Mouse (Mus musculus) myocyte (in vitro differentiated cells): ENCODE results near the gene Pdia5. TPM values are rescaled to one million over a fixed set of nuclear protein-coding genes. Genes with fewer than 3 reads are reported as not detected.

Source experiments
- H3K27me3 ChIP-seq: one replicate; pipeline ENCODE4 v1.6.1; 2011; ENCODE audit not compliant: control insufficient read depth, insufficient read depth, insufficient read length
- H3K36me3 ChIP-seq: one replicate; pipeline ENCODE4 v1.6.1; 2011; ENCODE audit not compliant: control insufficient read depth, insufficient read depth
- H3K4me2 ChIP-seq: one replicate; pipeline ENCODE4 v1.6.1; 2011; ENCODE audit warnings: low read depth, control low read depth
- H3K4me3 ChIP-seq: one replicate; pipeline ENCODE4 v1.5.1; 2011; ENCODE audit warnings: mild to moderate bottlenecking, control low read depth, moderate library complexity
- H3K79me2 ChIP-seq: one replicate; pipeline ENCODE4 v1.6.1; 2011; ENCODE audit not compliant: control insufficient read depth, insufficient read depth
- H3ac ChIP-seq: one replicate; pipeline ENCODE4 v1.6.1; 2011; ENCODE audit not compliant: control insufficient read depth, insufficient read length
- CEBPB ChIP-seq: IDR thresholded peaks from 2 replicates; pipeline ENCODE4 v1.6.1; 2011; ENCODE audit warnings: mild to moderate bottlenecking, moderate library complexity; ENCODE audit not compliant: poor library complexity, insufficient read depth, severe bottlenecking
- E2F4 ChIP-seq: IDR thresholded peaks from one replicate; pipeline ENCODE4 v1.6.1; 2011; ENCODE audit warnings: mild to moderate bottlenecking, control low read depth, moderate library complexity; ENCODE audit not compliant: insufficient read depth
- MAX ChIP-seq: IDR thresholded peaks from one replicate; pipeline ENCODE4 v1.6.1; 2011; ENCODE audit warnings: low read depth, mild to moderate bottlenecking, control low read depth
- MYOD1 ChIP-seq, 3 experiments: IDR thresholded peaks; one replicate each; pipeline ENCODE4 v1.6.1; 2011; ENCODE audit warnings: control low read depth in 2 of 3, low read depth in 2 of 3, mild to moderate bottlenecking in 2 of 3, moderate library complexity in 1 of 3; ENCODE audit not compliant: insufficient read length in 2 of 3, control insufficient read depth in 1 of 3
- MYOG ChIP-seq, 3 experiments: IDR thresholded peaks; one replicate each; pipeline ENCODE4 v1.6.1; 2011; ENCODE audit warnings: control low read depth in 2 of 3, low read depth in 2 of 3, mild to moderate bottlenecking in 2 of 3; ENCODE audit not compliant: insufficient read length in 2 of 3, control insufficient read depth in 1 of 3, insufficient read depth in 1 of 3
- POLR2A ChIP-seq: IDR thresholded peaks from one replicate; pipeline ENCODE4 v1.6.1; 2011; ENCODE audit warnings: low read depth, mild to moderate bottlenecking, control low read depth, moderate library complexity; ENCODE audit not compliant: insufficient read length
- POLR2AphosphoS2 ChIP-seq: IDR thresholded peaks from one replicate; pipeline ENCODE4 v1.6.1; 2011; ENCODE audit warnings: low read depth, control low read depth; ENCODE audit not compliant: insufficient read length
- REST ChIP-seq: IDR thresholded peaks from one replicate; pipeline ENCODE4 v1.6.1; 2011; ENCODE audit warnings: mild to moderate bottlenecking, control low read depth, moderate library complexity; ENCODE audit not compliant: insufficient read depth, insufficient read length
- SRF ChIP-seq: IDR thresholded peaks from one replicate; pipeline ENCODE4 v1.6.1; 2011; ENCODE audit warnings: low read depth; ENCODE audit not compliant: control insufficient read depth, insufficient read length
- TCF12 ChIP-seq: IDR thresholded peaks from one replicate; pipeline ENCODE4 v1.6.1; 2011; ENCODE audit warnings: mild to moderate bottlenecking, control low read depth; ENCODE audit not compliant: poor library complexity, insufficient read depth, severe bottlenecking
- TCF3 ChIP-seq: IDR thresholded peaks from one replicate; pipeline ENCODE4 v1.6.1; 2011; ENCODE audit warnings: low read depth, control low read depth; ENCODE audit not compliant: insufficient read length
- USF1 ChIP-seq: IDR thresholded peaks from one replicate; pipeline ENCODE4 v1.6.1; 2011; ENCODE audit warnings: low read depth, mild to moderate bottlenecking, control low read depth, moderate library complexity
- polyA plus RNA-seq: library from polyadenylated mRNA; unstranded; fragments of >200 nt; fragmentation: generic; extraction: Trizol; gene quantifications from one replicate; pipeline ENCODE4 v1.2.1, GENCODE M21; 2012; ENCODE audit warnings: missing spikeins

Gene Pdia5
- polyA plus RNA-seq, 1 experiment: 16.2 TPM

GRCm38 (mm10) chr16:35465808-35466351 is 24.8 kb downstream of the Pdia5 start:
- Histone ChIP-seq H3K36me3 (no peaks in the 10 kb centered on the region), H3K4me3 (no peak overlapping the region), H3K27me3 (no peaks in the 10 kb centered on the region), H3ac (no peak overlapping the region), H3K79me2 (no peaks in the 10 kb centered on the region), H3K4me2 (no peak overlapping the region)
- TF ChIP-seq MYOD1 (IDR thresholded peaks at IDR 0.05; ENCODE audit: control insufficient read depth in 1 of 3, insufficient read length in 2 of 3, low read depth in 2 of 3) (no peak), SRF (no peak), MYOG (IDR thresholded peaks at IDR 0.05; ENCODE audit: control insufficient read depth in 1 of 3, insufficient read depth in 1 of 3, insufficient read length in 2 of 3, low read depth in 2 of 3) (no peak), POLR2AphosphoS2 (no peak), TCF12 (no peak), POLR2A (no peak), REST (no peak)

- Histone ChIP-seq H3ac (no peak overlapping the region), H3K79me2 (no peaks in the 10 kb centered on the region), H3K27me3 (no peaks in the 10 kb centered on the region), H3K4me3 (no peak overlapping the region), H3K4me2 (no peak overlapping the region), H3K36me3 (no peaks in the 10 kb centered on the region)
- TF ChIP-seq MAX (no peak), REST (no peak), USF1 (no peak), TCF3 (no peak), SRF (no peak)
Measured at GRCm38 (mm10) chr16:35464686-35465308, 25.9 kb downstream of the Pdia5 start.

GRCm38 (mm10) chr16:35463708-35464107 is 27.0 kb downstream of the Pdia5 start:
- Histone ChIP-seq H3K36me3 (no peaks in the 10 kb centered on the region), H3ac (no peak overlapping the region), H3K79me2 (no peaks in the 10 kb centered on the region), H3K4me2 (no peak overlapping the region), H3K27me3 (no peaks in the 10 kb centered on the region), H3K4me3 (no peak overlapping the region)
- TF ChIP-seq E2F4 (no peak), REST (no peak), POLR2A (no peak), POLR2AphosphoS2 (no peak), USF1 (no peak), MAX (no peak), MYOG (IDR thresholded peaks at IDR 0.05; ENCODE audit: control insufficient read depth in 1 of 3, insufficient read depth in 1 of 3, insufficient read length in 2 of 3, low read depth in 2 of 3) (no peak), CEBPB (no peak), TCF12 (no peak), SRF (no peak), MYOD1 (IDR thresholded peaks at IDR 0.05; ENCODE audit: control insufficient read depth in 1 of 3, insufficient read length in 2 of 3, low read depth in 2 of 3) (no peak), TCF3 (no peak)

- H3K4me3 ChIP-seq: no peak overlapping the region
- H3K79me2 ChIP-seq: no peaks in the 10 kb centered on the region
- TF ChIP-seq TCF12: no peak
- TF ChIP-seq CEBPB: no peak
- no peak for TF ChIP-seq POLR2AphosphoS2
- TF ChIP-seq SRF: no peak
- no peak for TF ChIP-seq MYOD1 (IDR thresholded peaks at IDR 0.05; ENCODE audit: control insufficient read depth in 1 of 3, insufficient read length in 2 of 3, low read depth in 2 of 3)
- H3ac ChIP-seq: no peak overlapping the region
- no peaks in the 10 kb centered on the region for H3K36me3 ChIP-seq
- H3K4me2 ChIP-seq: no peak overlapping the region
- H3K27me3 ChIP-seq: no peaks in the 10 kb centered on the region
Measured at GRCm38 (mm10) chr16:35462955-35463354, 27.7 kb downstream of the Pdia5 start.

- no peak overlapping the region for H3K4me3 ChIP-seq
- no peak overlapping the region for H3K4me2 ChIP-seq
- H3K79me2 ChIP-seq: no peaks in the 10 kb centered on the region
- TF ChIP-seq TCF3 (no peak), POLR2A (no peak), SRF (no peak), REST (no peak)
- H3ac ChIP-seq: no peak overlapping the region
- H3K36me3 ChIP-seq: no peaks in the 10 kb centered on the region
- H3K27me3 ChIP-seq: no peaks in the 10 kb centered on the region
Measured at GRCm38 (mm10) chr16:35459584-35459983, 31.1 kb downstream of the Pdia5 start.

- Histone ChIP-seq H3K4me2 (no peak overlapping the region), H3K36me3 (no peaks in the 10 kb centered on the region), H3K27me3 (no peaks in the 10 kb centered on the region), H3K4me3 (no peak overlapping the region), H3ac (no peak overlapping the region), H3K79me2 (no peaks in the 10 kb centered on the region)
- TF ChIP-seq MYOD1 (IDR thresholded peaks at IDR 0.05; ENCODE audit: control insufficient read depth in 1 of 3, insufficient read length in 2 of 3, low read depth in 2 of 3): no peak
- TF ChIP-seq CEBPB: no peak
- no peak for TF ChIP-seq USF1
- TF ChIP-seq POLR2A: no peak
- TF ChIP-seq TCF12: no peak
- TF ChIP-seq POLR2AphosphoS2: no peak
- TF ChIP-seq MAX: no peak
- TF ChIP-seq SRF: no peak
Measured at GRCm38 (mm10) chr16:35458297-35458696, 32.4 kb downstream of the Pdia5 start.
